Mouse (Mus musculus): Measurements from ENCODE around the gene 5330417C22Rik.

Gene 5330417C22Rik

DNA sequence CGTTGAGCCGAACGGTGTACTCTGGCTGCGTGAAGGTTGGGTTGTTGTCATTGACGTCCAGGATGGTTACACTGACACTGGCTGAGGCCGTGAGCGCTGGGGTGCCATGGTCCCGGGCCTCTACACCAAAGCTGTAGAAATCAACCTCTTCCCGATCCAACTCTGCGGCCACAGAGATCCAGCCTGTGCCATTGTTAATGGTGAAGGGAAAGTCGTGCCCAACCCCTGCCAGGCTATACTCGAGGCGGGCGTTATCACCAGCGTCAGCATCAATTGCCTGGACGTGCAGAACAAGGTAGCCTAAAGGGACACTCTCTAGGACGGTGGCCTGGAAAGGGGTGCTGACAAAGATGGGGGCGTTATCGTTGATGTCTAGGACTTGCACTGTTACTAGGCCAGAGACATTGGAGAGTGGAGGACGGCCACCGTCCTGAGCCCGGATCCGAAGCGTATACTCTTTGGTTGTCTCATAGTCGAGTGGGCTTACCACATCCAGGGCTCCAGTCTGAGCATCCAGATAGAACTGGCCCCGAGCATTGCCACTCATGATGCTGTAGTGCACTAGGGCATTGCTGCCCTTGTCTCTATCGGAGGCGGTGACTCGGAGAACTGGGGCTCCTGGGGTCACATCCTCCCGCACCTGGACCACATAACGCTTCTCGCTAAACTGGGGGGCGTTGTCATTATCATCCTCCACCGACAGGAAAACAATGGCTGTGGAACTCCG lies 122.5 kb downstream of the 5330417C22Rik start:
- DNase-seq (ENCODE audit: low spot score in 2 of 2) = no peak

DNA sequence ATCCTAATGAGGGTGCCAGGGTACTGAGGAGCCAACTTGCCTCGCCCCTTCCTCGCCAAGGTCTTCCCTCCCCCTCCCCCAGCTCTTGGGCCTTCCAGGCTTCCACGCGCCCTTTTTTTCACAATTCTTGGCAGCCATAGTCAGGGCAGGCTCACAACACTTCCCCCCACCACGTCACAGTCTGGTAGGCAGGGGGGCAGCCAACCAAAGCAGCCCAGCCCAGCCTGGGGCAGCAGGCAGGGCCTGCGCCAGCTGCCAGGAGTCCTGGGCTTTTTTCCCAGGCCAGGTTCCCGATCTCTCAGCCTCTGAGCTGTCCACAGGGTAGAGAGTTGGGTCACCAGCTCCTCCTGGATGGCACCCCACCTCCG lies 124.6 kb downstream of the 5330417C22Rik start:
- DNase-seq (ENCODE audit: low spot score in 2 of 2) = no peak

DNA sequence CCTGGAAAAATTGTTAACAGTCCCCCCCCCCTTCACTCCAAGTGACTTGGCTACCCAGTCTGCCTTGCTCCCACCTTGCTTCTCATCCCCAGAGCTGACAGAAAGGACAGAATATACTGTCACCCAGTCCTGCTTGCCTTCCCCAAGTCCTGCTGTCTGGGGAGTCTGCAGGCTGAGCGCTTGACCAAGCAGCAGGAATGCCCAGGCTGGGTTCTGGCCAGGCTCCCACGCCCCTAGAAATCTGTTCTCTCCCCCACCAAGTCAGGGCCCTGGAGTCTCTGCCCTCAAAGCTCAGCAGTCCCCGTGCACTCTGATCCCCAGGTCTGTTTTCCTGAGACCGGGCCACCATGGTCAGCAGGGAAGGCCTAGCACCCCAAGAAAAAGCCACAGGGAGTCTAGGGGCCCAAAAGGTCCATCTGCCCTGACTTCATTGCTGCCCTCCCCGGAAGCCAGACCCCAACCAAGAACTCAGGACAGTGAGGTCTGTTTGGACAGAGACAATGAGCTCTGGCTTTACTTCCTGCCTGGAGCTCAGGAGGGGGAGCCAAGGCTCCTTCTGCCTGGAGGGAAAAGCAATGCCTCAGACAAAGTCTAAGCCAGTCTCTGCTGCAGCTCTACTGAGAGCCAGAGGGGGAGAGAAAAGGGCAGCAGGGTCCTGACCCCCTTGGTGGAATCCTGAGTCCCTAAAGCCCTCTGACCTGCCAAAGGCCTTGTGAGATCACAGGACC lies 125.1 kb downstream of the 5330417C22Rik start:
- DNase-seq (ENCODE audit: low spot score in 2 of 2) = no peak

DNA sequence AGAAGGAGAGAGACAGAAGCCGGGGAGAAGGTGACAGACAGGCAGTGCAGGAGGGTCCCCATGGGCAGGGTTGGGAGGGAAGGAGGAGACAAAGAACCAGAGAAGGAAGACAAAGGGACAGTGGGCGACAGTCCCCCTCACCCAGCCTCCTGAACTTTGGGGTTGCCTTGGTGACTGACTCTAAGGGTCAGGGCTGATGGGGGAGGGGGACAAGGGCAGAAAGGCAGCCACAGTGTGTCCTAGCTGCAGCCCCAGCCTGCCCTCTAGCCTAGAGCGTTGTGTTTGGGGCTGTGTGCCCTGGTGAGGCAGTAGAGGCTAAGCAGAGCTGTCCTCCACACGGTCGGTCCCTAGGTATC lies 126.0 kb downstream of the 5330417C22Rik start:
- DNase-seq (ENCODE audit: low spot score in 2 of 2) = no peak

DNA sequence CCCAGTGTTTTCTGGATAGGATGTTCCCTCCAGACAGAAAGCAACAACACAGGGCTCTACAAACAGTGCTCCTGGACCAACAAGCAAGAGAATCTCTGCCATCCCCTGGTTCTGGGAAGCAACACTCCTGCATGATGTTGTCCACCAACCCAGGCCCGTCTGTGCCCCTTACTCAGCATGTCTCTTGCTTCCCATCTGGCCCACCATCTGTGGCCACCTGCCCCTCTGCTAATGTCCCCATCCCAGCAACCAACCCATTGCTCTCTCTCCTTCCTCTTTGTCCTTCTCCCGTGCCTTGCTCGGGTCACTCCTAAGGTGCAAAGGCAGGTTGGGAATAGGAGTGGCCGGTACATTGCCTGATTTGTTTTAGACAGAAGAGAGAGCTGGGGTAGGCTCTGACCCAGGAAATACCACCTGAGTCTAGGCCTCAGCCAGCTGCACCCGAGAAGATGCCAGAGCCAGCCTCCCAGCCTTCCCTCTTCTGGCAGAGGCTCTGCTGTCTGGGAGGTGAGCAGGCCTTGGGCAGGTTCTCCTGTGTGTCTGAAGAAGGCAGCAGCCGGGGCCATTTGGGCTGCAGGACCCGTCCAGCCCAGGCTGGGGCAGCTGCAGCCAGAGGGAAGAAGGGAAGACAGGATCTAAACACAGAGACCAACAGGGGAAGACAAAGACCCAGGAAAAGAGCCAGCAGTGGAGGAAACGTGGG lies 126.5 kb downstream of the 5330417C22Rik start:
- DNase-seq (ENCODE audit: low spot score in 2 of 2) = no peak

DNA sequence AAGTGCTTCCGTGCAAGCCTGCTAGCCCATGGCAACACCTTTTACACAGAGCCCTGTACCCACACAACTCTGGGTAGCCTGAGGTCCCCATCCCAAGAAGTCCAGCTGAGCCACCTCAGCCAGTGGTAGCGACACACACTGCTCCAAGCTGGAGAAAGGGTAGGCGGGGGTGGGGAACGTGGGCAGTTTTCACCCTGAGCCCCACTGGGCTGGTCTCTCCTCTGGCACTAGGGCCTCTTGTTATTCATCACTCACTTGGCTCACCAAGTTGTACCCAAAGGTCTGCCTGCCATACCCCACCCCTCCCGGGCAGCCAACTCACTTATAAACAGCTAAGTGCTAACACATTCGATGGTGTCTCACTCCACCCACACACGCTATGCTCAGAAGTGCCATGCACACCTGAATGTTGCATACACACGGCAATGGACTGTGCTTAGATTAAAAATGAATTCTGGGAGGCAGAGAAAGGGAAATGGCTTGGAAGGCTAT lies 127.8 kb downstream of the 5330417C22Rik start:
- no peak for DNase-seq (ENCODE audit: low spot score in 2 of 2)

DNA sequence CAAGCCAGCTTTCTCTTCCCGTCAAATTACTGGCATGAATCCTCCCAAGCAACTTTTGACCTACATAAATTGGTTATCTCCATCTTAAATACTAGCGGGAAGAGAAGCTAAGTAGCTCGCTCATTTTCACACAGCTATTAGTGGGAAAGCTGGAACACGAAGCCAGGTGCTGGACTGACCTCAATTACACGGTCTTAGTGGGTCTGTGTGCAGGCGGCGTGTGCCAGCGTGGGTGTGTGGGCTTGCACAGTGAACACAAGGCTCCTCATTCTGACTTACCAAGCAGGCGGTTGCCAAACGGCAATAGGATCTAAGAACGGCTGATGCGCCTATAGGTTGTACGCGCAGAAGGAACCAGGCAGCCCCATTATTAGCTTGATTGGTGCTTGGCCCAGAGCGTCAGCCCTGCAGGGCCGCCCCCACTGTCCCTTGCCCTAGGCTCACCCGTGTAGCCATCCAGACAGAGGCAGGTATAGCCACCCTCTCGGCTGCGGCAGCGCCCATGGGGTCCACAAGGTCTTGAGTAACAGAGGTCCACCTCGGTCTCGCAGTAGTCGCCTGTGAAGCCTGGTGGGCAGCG lies 129.9 kb downstream of the 5330417C22Rik start:
- DNase-seq (ENCODE audit: low spot score in 2 of 2) = no peak

Measured in frontal cortex, postnatal 14 days (tissue).